Mouse (Mus musculus) C2C12 (cell line): ENCODE data around the gene Cbfb. TPM values are rescaled to one million over a fixed set of nuclear protein-coding genes. Genes with fewer than 3 reads are reported as not detected.

ENCODE experiments used
- H3K27me3 ChIP-seq: one replicate; pipeline ENCODE4 v1.6.1; 2011; ENCODE audit not compliant: control insufficient read depth, insufficient read depth, insufficient read length
- H3K36me3 ChIP-seq: one replicate; pipeline ENCODE4 v1.6.1; 2011; ENCODE audit not compliant: control insufficient read depth, insufficient read depth
- H3K4me3 ChIP-seq: one replicate; pipeline ENCODE4 v1.5.1; 2011; ENCODE audit warnings: mild to moderate bottlenecking, control low read depth; ENCODE audit not compliant: poor library complexity, insufficient read depth, severe bottlenecking
- H3K79me2 ChIP-seq: one replicate; pipeline ENCODE4 v1.6.1; 2011; ENCODE audit not compliant: control insufficient read depth, insufficient read depth
- H3K79me3 ChIP-seq: one replicate; pipeline ENCODE4 v1.6.1; 2011; ENCODE audit warnings: low read depth, control low read depth
- H3ac ChIP-seq: one replicate; pipeline ENCODE3; 2011; ENCODE audit warnings: low read depth; ENCODE audit not compliant: control insufficient read depth, insufficient read length
- CEBPB ChIP-seq: IDR thresholded peaks from one replicate; pipeline ENCODE4 v1.6.1; 2011; ENCODE audit warnings: low read depth, mild to moderate bottlenecking, control low read depth, moderate library complexity
- CTCF ChIP-seq: IDR thresholded peaks from one replicate; pipeline ENCODE4 v1.5.1; 2011; ENCODE audit not compliant: control insufficient read depth, insufficient read depth, insufficient read length
- FOSL1 ChIP-seq: IDR thresholded peaks from one replicate; pipeline ENCODE4 v1.8.0; 2011; ENCODE audit warnings: mild to moderate bottlenecking, low read length; ENCODE audit not compliant: poor library complexity, insufficient read depth, severe bottlenecking
- MAX ChIP-seq: IDR thresholded peaks from one replicate; pipeline ENCODE4 v1.6.1; 2011; ENCODE audit warnings: mild to moderate bottlenecking, control low read depth
- MYOD1 ChIP-seq: IDR thresholded peaks from one replicate; pipeline ENCODE4 v1.6.1; 2011; ENCODE audit warnings: low read depth; ENCODE audit not compliant: control insufficient read depth, insufficient read length
- MYOG ChIP-seq: IDR thresholded peaks from one replicate; pipeline ENCODE4 v1.6.1; 2011; ENCODE audit not compliant: control insufficient read depth, insufficient read length; ENCODE audit errors: extremely low read depth
- USF1 ChIP-seq: IDR thresholded peaks from one replicate; pipeline ENCODE4 v1.6.1; 2011; ENCODE audit warnings: low read depth, mild to moderate bottlenecking, control low read depth, moderate library complexity
- polyA plus RNA-seq: library from polyadenylated mRNA; unstranded; fragments of >200 nt; fragmentation: generic; extraction: Trizol; gene quantifications from one replicate; pipeline ENCODE4 v1.2.1, GENCODE M21; 2012; ENCODE audit warnings: missing spikeins

The Cbfb gene
- polyA plus RNA-seq, 1 experiment, result 39.9 TPM

DNA sequence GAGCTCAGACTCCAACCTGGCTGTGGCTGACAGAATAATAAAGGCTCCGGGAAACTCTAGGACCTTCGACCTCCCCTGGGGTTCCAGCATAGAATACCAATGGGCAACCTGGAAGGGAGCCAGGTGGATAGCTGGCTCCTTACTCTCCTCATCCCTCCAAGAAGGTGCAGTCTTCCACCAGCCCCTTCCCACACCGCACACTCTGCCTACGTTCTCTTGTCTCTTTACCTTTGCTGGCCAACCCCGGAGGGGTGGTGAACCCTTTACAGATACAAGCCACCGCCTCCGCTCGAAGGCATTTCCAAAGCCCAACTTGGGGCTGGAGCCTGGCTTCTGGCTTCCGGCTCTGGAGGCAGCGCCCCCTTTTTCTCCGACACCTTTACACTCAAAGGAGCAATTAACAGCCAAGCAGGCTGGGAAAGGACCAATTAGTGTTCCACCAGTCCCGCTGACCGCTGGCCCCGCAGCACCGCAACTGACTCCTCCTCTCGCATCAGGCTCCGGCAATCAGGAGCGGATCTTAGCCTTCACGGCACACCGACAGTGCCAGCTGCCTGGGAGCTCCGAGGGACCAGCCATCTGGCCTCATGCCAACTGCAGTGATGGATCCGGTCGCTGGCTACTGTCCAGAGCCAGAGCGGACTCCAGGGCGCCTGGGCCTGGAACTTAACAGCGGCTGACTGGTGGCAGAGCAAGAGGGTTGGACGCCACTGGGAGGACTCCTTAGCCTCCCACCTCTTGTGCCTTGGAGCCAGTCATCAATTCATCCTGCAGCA is 17.7 kb upstream of the Cbfb start:
- Histone ChIP-seq H3K36me3 (no peaks in the 10 kb centered on the region), H3K27me3 (no peaks in the 10 kb centered on the region), H3ac (no peak overlapping the region), H3K79me3 (no peaks in the 10 kb centered on the region), H3K79me2 (no peaks in the 10 kb centered on the region), H3K4me3 (no peak overlapping the region)
- TF ChIP-seq CTCF (no peak), CEBPB (no peak), USF1 (no peak), MYOG (no peak), FOSL1 (no peak), MAX (no peak), MYOD1 (no peak)

GRCm38 (mm10) chr8:105154316-105154715 is 16.2 kb upstream of the Cbfb start:
- no peaks in the 10 kb centered on the region for H3K79me3 ChIP-seq
- H3K36me3 ChIP-seq, result no peaks in the 10 kb centered on the region
- H3K79me2 ChIP-seq, result no peaks in the 10 kb centered on the region
- TF ChIP-seq CTCF (no peak), MYOG (no peak), USF1 (no peak), FOSL1 (no peak), MYOD1 (no peak)
- no peak overlapping the region for H3K4me3 ChIP-seq
- H3ac ChIP-seq, result no peak overlapping the region
- H3K27me3 ChIP-seq, result no peaks in the 10 kb centered on the region

DNA sequence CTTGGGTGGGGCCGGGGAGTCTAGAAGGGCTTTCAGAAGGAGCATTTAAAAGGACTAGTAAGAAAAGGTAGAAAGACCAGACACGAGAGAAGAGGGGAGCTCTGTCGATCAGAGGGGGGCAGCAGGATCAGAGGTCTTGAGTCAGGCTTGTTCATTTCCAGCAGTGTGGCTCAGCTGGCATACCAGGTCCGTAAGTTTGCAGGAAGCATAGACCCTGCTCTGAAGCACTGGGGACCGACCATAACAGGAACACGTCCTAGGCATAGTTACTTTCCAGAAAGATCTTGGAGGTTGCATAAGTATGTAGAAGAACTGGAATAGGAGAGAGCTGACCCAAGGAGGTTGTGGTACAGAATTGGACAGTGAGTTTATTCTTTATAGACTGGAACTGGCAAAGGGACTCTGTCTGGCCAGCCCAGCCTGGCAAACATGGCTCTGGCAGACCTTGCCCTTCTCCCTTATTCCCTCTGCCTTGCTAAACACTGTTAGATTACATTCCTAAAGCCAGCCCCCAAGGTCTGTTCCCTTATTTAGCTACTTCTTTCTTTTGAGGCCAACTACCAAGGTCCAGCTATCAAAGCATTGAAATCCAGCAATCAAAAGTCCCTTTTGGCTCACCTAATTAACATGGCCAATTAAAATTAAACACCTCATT is 15.3 kb upstream of the Cbfb start:
- no peak overlapping the region for H3ac ChIP-seq
- no peaks in the 10 kb centered on the region for H3K79me3 ChIP-seq
- no peak overlapping the region for H3K4me3 ChIP-seq
- H3K36me3 ChIP-seq, result no peaks in the 10 kb centered on the region
- H3K27me3 ChIP-seq, result no peaks in the 10 kb centered on the region
- H3K79me2 ChIP-seq, result no peaks in the 10 kb centered on the region
- TF ChIP-seq MYOG, result no peak
- TF ChIP-seq CTCF, result no peak
- no peak for TF ChIP-seq USF1
- no peak for TF ChIP-seq MYOD1
- no peak for TF ChIP-seq MAX
- no peak for TF ChIP-seq FOSL1
- no peak for TF ChIP-seq CEBPB

GRCm38 (mm10) chr8:105157555-105157954 is 12.9 kb upstream of the Cbfb start:
- TF ChIP-seq MYOD1 (no peak), CTCF (peak; percentile 68)
- Histone ChIP-seq H3ac (no peak overlapping the region), H3K36me3 (no peaks in the 10 kb centered on the region)

GRCm38 (mm10) chr8:105158084-105158483 is 12.4 kb upstream of the Cbfb start:
- Histone ChIP-seq H3K27me3 (no peaks in the 10 kb centered on the region), H3K79me2 (no peaks in the 10 kb centered on the region), H3K4me3 (no peak overlapping the region), H3K36me3 (no peaks in the 10 kb centered on the region), H3ac (no peak overlapping the region), H3K79me3 (no peaks in the 10 kb centered on the region)
- no peak for TF ChIP-seq MYOD1
- TF ChIP-seq MYOG, result no peak
- TF ChIP-seq MAX, result no peak
- TF ChIP-seq CEBPB, result no peak
- no peak for TF ChIP-seq CTCF
- no peak for TF ChIP-seq USF1
- no peak for TF ChIP-seq FOSL1

More at GRCm38 (mm10) chr8:105157555-105157954, 12.9 kb upstream of the Cbfb start:
- Histone ChIP-seq H3K27me3 (no peaks in the 10 kb centered on the region), H3K79me2 (no peaks in the 10 kb centered on the region), H3K4me3 (no peak overlapping the region), H3K79me3 (no peaks in the 10 kb centered on the region)

- TF ChIP-seq MYOG, result no peak
- TF ChIP-seq CEBPB, result no peak
- no peak for TF ChIP-seq MAX
- TF ChIP-seq MYOD1, result peak; percentile 46
- Histone ChIP-seq H3K36me3 (no peaks in the 10 kb centered on the region), H3K4me3 (no peak overlapping the region), H3ac (no peak overlapping the region), H3K79me3 (no peaks in the 10 kb centered on the region), H3K79me2 (no peaks in the 10 kb centered on the region), H3K27me3 (no peaks in the 10 kb centered on the region)
Observed at GRCm38 (mm10) chr8:105161121-105161652, 9.3 kb upstream of the Cbfb start.
